Comparison of ENCODE assay signal across 25 mouse cellular contexts in genomic region chr11:100718866-100719265, GRCm38 (mm10). TPM values are rescaled to one million over a fixed set of nuclear protein-coding genes. Genes with fewer than 3 reads are reported as not detected.
DNase-seq lines count a peak whose midpoint lies in the region; ATAC-seq and TF ChIP-seq lines count a peak whose summit lies in the region.
"Had no signal": no experiment of that assay in that cellular context is flagged by ENCODE, and none has a peak within 500 bp of the region (broad histone marks: within the 10 kb centered on the region; RNA-seq: fewer than 3 reads in every experiment).

No protein-coding gene starts in this region.

- TF ChIP-seq CTCF in intestine, postnatal 0 days (IDR thresholded peaks at IDR 0.05; ENCODE audit: low read depth): no peak
- TF ChIP-seq CTCF in layer of hippocampus, adult 2 months (conservative IDR thresholded peaks at IDR 0.05): no peak
- no peak for TF ChIP-seq CTCF in olfactory bulb, adult 2 months (IDR thresholded peaks at IDR 0.05; ENCODE audit: insufficient read depth, low read depth, low read length)

- WGBS in intestine, postnatal 0 days: 85% methylated on average over 4 of the region's 4 CpGs
- WGBS in intestine, embryonic 15.5 days: 88% methylated on average over 4 of the region's 4 CpGs
- 85% methylated on average over 4 of the region's 4 CpGs for WGBS in embryonic facial prominence, embryonic 14.5 days
- 56% methylated on average over 4 of the region's 4 CpGs for WGBS in olfactory bulb, adult 2 months

- no peak overlapping the region for H3K4me3 ChIP-seq in intestine, postnatal 0 days (ENCODE audit: low read depth, low read length)
- H3K4me3 ChIP-seq in intestine, embryonic 15.5 days (replicated peaks): no peak overlapping the region
- H3K4me3 ChIP-seq in layer of hippocampus, adult 2 months: no peak overlapping the region
- no peak overlapping the region for H3K4me3 ChIP-seq in embryonic facial prominence, embryonic 14.5 days (ENCODE audit: low read depth, low read length)
- no peak overlapping the region for H3K4me3 ChIP-seq in olfactory bulb, adult 2 months (ENCODE audit: insufficient read depth, low read depth, low read length)
- H3K4me3 ChIP-seq: embryonic facial prominence, embryonic 12.5 days; forebrain, embryonic 10.5 days; heart, embryonic 15.5 days; hindbrain, embryonic 13.5 days; limb, embryonic 10.5 days; midbrain, embryonic 12.5 days had no signal

- H3K4me1 ChIP-seq in intestine, postnatal 0 days (replicated peaks; ENCODE audit: control insufficient read depth, insufficient read depth, low read length): peaks cover 12% of the 10 kb centered on the region; the same call in 1 of the 2 replicates
- H3K4me1 ChIP-seq in intestine, embryonic 15.5 days (replicated peaks): peaks cover 20% of the 10 kb centered on the region
- H3K4me1 ChIP-seq in embryonic facial prominence, embryonic 14.5 days (ENCODE audit: control insufficient read depth, insufficient read depth, low read length): peaks cover 6% of the 10 kb centered on the region
- H3K4me1 ChIP-seq in olfactory bulb, adult 2 months (ENCODE audit: control insufficient read depth, insufficient read depth, low read length): peaks cover 50% of the 10 kb centered on the region

- no peak for DNase-seq in layer of hippocampus, adult 2 months (ENCODE audit: low spot score in 2 of 2)
- no peak for DNase-seq in layer of hippocampus, adult 8-10 months (ENCODE audit: low spot score in 2 of 2)
- no peak for DNase-seq in embryonic facial prominence, embryonic 14.5 days (ENCODE audit: low spot score)
- DNase-seq: cerebellum, adult 9-10 months; thymus, postnatal 25 days had no signal

- peak; percentile 3; the same call in 1 of the 2 replicates for ATAC-seq in intestine, postnatal 0 days
- no peak for ATAC-seq in intestine, embryonic 15.5 days
- no peak for ATAC-seq in embryonic facial prominence, embryonic 14.5 days (ENCODE audit: low read depth)
- ATAC-seq in erythroid progenitor cell, adult 5-6 weeks (replicated peaks; ENCODE audit: low FRiP score, poor library complexity, severe bottlenecking): no peak
- ATAC-seq: inflammation-experienced regulatory T-cells, adult 6 months had no signal

- 0 out of 2 replicates have a peak overlapping the region, but pooled peaks have one; percentile 7 for H3K9ac ChIP-seq in intestine, postnatal 0 days (ENCODE audit: low read depth, low read length)
- H3K9ac ChIP-seq in intestine, embryonic 15.5 days: no peak overlapping the region
- H3K9ac ChIP-seq in embryonic facial prominence, embryonic 14.5 days (ENCODE audit: low read depth, low read length): no peak overlapping the region
- H3K9ac ChIP-seq: embryonic facial prominence, embryonic 12.5 days; heart, embryonic 15.5 days; hindbrain, embryonic 13.5 days; midbrain, embryonic 12.5 days had no signal

- peak overlapping the region; percentile 80 for H3K27ac ChIP-seq in intestine, postnatal 0 days (ENCODE audit: low read depth, low read length)
- H3K27ac ChIP-seq in intestine, embryonic 15.5 days: no peak overlapping the region
- H3K27ac ChIP-seq in layer of hippocampus, adult 2 months: peak overlapping the region; percentile 87; the same call in 1 of the 2 replicates
- H3K27ac ChIP-seq in embryonic facial prominence, embryonic 14.5 days (replicated peaks; ENCODE audit: low read depth, low read length): peak overlapping the region; percentile 44; the same call in 1 of the 2 replicates
- H3K27ac ChIP-seq in olfactory bulb, adult 2 months (ENCODE audit: insufficient read depth, low read depth, low read length): peak overlapping the region; percentile 81
- H3K27ac ChIP-seq: embryonic facial prominence, embryonic 12.5 days; forebrain, embryonic 10.5 days; heart, embryonic 15.5 days; limb, embryonic 10.5 days; midbrain, embryonic 12.5 days had no signal

- no peaks in the 10 kb centered on the region for H3K9me3 ChIP-seq in intestine, postnatal 0 days (ENCODE audit: control insufficient read depth)
- no peaks in the 10 kb centered on the region for H3K9me3 ChIP-seq in intestine, embryonic 15.5 days
- no peaks in the 10 kb centered on the region for H3K9me3 ChIP-seq in embryonic facial prominence, embryonic 14.5 days (ENCODE audit: control insufficient read depth, low read length)
- H3K9me3 ChIP-seq: embryonic facial prominence, embryonic 12.5 days; forebrain, embryonic 10.5 days; heart, embryonic 15.5 days; hindbrain, embryonic 13.5 days; limb, embryonic 10.5 days; midbrain, embryonic 12.5 days had no signal

- H3K4me2 ChIP-seq in intestine, postnatal 0 days (replicated peaks; ENCODE audit: low read depth): no peak overlapping the region
- no peak overlapping the region for H3K4me2 ChIP-seq in intestine, embryonic 15.5 days (replicated peaks)
- H3K4me2 ChIP-seq in embryonic facial prominence, embryonic 14.5 days (ENCODE audit: low read depth, low read length): no peak overlapping the region
- H3K4me2 ChIP-seq: embryonic facial prominence, embryonic 12.5 days; heart, embryonic 15.5 days; hindbrain, embryonic 13.5 days; midbrain, embryonic 12.5 days had no signal

- peaks cover 50% of the 10 kb centered on the region for H3K36me3 ChIP-seq in intestine, postnatal 0 days (ENCODE audit: control insufficient read depth, insufficient read depth)
- peaks cover 23% of the 10 kb centered on the region for H3K36me3 ChIP-seq in intestine, embryonic 15.5 days
- peaks cover 47% of the 10 kb centered on the region for H3K36me3 ChIP-seq in embryonic facial prominence, embryonic 14.5 days (ENCODE audit: control insufficient read depth, insufficient read depth, low read length)

- H3K27me3 ChIP-seq in intestine, postnatal 0 days (replicated peaks; ENCODE audit: control insufficient read depth, insufficient read depth, low read length): no peaks in the 10 kb centered on the region
- H3K27me3 ChIP-seq in intestine, embryonic 15.5 days (replicated peaks): no peaks in the 10 kb centered on the region
- no peaks in the 10 kb centered on the region for H3K27me3 ChIP-seq in embryonic facial prominence, embryonic 14.5 days (replicated peaks; ENCODE audit: control insufficient read depth, insufficient read depth, low read length)
- H3K27me3 ChIP-seq: embryonic facial prominence, embryonic 12.5 days; heart, embryonic 15.5 days; hindbrain, embryonic 13.5 days had no signal

- TF ChIP-seq POLR2A in olfactory bulb, adult 2 months (IDR thresholded peaks at IDR 0.05; ENCODE audit: insufficient read depth, low read depth, low read length): no peak

RNA-seq across cellular contexts. Expression of gene Hspb9, which starts 5.2 kb away (rescaled TPM):
- 0.44 and 0.65 TPM in 2 replicates for polyA plus RNA-seq in intestine, postnatal 0 days (2015; fragmentation: Nextera tagmentation; extraction: Ambion mirVana)
- 0.40 and 0.54 TPM in 2 replicates for polyA plus RNA-seq in intestine, embryonic 15.5 days (2015; fragmentation: Nextera tagmentation; extraction: Ambion mirVana)
- not detected for total RNA-seq in layer of hippocampus, adult 2 months (2021)
- total RNA-seq in layer of hippocampus, adult 8-10 months (2022): not detected
- 0.34 TPM in 1 of 2 replicates, not detected in the other for polyA plus RNA-seq in embryonic facial prominence, embryonic 14.5 days (2014; fragmentation: Nextera tagmentation; extraction: Ambion mirVana)
- polyA plus RNA-seq in olfactory bulb, adult 2 months (2012; ENCODE audit: insufficient read depth, insufficient read length, low replicate concordance, missing spikeins): not detected in 2 replicates
- total RNA-seq in erythroid progenitor cell, adult 5-6 weeks (2015; ENCODE audit: low replicate concordance): not detected in 2 replicates
- not detected in 2 replicates for total RNA-seq in erythroid progenitor cell, adult 5-6 weeks (2017; ENCODE audit: low replicate concordance)
- total RNA-seq: adrenal gland, adult 18-20 months; common myeloid progenitor, adult 5-6 weeks; gastrocnemius, adult 18-20 months; granulocyte monocyte progenitor cell, adult 5-6 weeks; left cerebral cortex, adult 18-20 months; liver, adult 2 months; monocyte, adult 5-6 weeks had no signal
- polyA plus RNA-seq: embryonic facial prominence, embryonic 12.5 days; heart, embryonic 15.5 days; hindbrain, embryonic 13.5 days; liver, adult 2 months; lung, embryonic 16.5 days; neural tube, embryonic 11.5 days had no signal

RNA-seq across cellular contexts. Expression of gene Kat2a, which starts 6.6 kb away (rescaled TPM):
- polyA plus RNA-seq in intestine, postnatal 0 days (2015; fragmentation: Nextera tagmentation; extraction: Ambion mirVana): 11.8 and 12.3 TPM in 2 replicates
- 48.2 and 51.9 TPM in 2 replicates for polyA plus RNA-seq in intestine, embryonic 15.5 days (2015; fragmentation: Nextera tagmentation; extraction: Ambion mirVana)
- 10 to 100 TPM; 55.4 to 57.8 TPM for total RNA-seq in layer of hippocampus, adult 2 months (2021)
- total RNA-seq in layer of hippocampus, adult 8-10 months (2022): 10 to 100 TPM; 50.9 to 62.0 (median 58.0) TPM
- polyA plus RNA-seq in embryonic facial prominence, embryonic 14.5 days (2014; fragmentation: Nextera tagmentation; extraction: Ambion mirVana): 50.6 and 52.9 TPM in 2 replicates
- polyA plus RNA-seq in olfactory bulb, adult 2 months (2012; ENCODE audit: insufficient read depth, insufficient read length, low replicate concordance, missing spikeins): not detected in 2 replicates
- total RNA-seq in erythroid progenitor cell, adult 5-6 weeks (2015; ENCODE audit: low replicate concordance): 2.5 and 11.2 TPM in 2 replicates
- total RNA-seq in erythroid progenitor cell, adult 5-6 weeks (2017; ENCODE audit: low replicate concordance): 1.9 and 2.6 TPM in 2 replicates

RNA-seq across cellular contexts. Expression of gene Dhx58, which starts 14.8 kb away (rescaled TPM):
- 9.8 and 10.0 TPM in 2 replicates for polyA plus RNA-seq in intestine, postnatal 0 days (2015; fragmentation: Nextera tagmentation; extraction: Ambion mirVana)
- polyA plus RNA-seq in intestine, embryonic 15.5 days (2015; fragmentation: Nextera tagmentation; extraction: Ambion mirVana): 2.7 and 3.2 TPM in 2 replicates
- 1 to 10 TPM; 1.6 to 2.3 TPM for total RNA-seq in layer of hippocampus, adult 2 months (2021)
- total RNA-seq in layer of hippocampus, adult 8-10 months (2022): 1 to 10 TPM; 2.7 to 5.3 (median 3.4) TPM
- polyA plus RNA-seq in embryonic facial prominence, embryonic 14.5 days (2014; fragmentation: Nextera tagmentation; extraction: Ambion mirVana): 1.7 and 2.0 TPM in 2 replicates
- polyA plus RNA-seq in olfactory bulb, adult 2 months (2012; ENCODE audit: insufficient read depth, insufficient read length, low replicate concordance, missing spikeins): not detected in 2 replicates
- 6.8 and 7.5 TPM in 2 replicates for total RNA-seq in erythroid progenitor cell, adult 5-6 weeks (2015; ENCODE audit: low replicate concordance)
- 17.8 and 26.2 TPM in 2 replicates for total RNA-seq in erythroid progenitor cell, adult 5-6 weeks (2017; ENCODE audit: low replicate concordance)

RNA-seq across cellular contexts. Expression of gene Rab5c, which starts 19.1 kb away (rescaled TPM):
- polyA plus RNA-seq in intestine, postnatal 0 days (2015; fragmentation: Nextera tagmentation; extraction: Ambion mirVana): 62.2 and 62.7 TPM in 2 replicates
- polyA plus RNA-seq in intestine, embryonic 15.5 days (2015; fragmentation: Nextera tagmentation; extraction: Ambion mirVana): 26.1 and 26.3 TPM in 2 replicates
- 100 to 1,000 TPM; 137 to 148 TPM for total RNA-seq in layer of hippocampus, adult 2 months (2021)
- total RNA-seq in layer of hippocampus, adult 8-10 months (2022): 100 to 1,000 TPM; 134 to 163 (median 148) TPM
- polyA plus RNA-seq in embryonic facial prominence, embryonic 14.5 days (2014; fragmentation: Nextera tagmentation; extraction: Ambion mirVana): 70.7 and 73.9 TPM in 2 replicates
- polyA plus RNA-seq in olfactory bulb, adult 2 months (2012; ENCODE audit: insufficient read depth, insufficient read length, low replicate concordance, missing spikeins): not detected in 2 replicates
- total RNA-seq in erythroid progenitor cell, adult 5-6 weeks (2015; ENCODE audit: low replicate concordance): 99.8 and 136 TPM in 2 replicates
- 80.2 and 110 TPM in 2 replicates for total RNA-seq in erythroid progenitor cell, adult 5-6 weeks (2017; ENCODE audit: low replicate concordance)

RNA-seq across cellular contexts. Expression of gene Zfp385c, which starts 26.6 kb away (rescaled TPM):
- polyA plus RNA-seq in intestine, postnatal 0 days (2015; fragmentation: Nextera tagmentation; extraction: Ambion mirVana): 0.09 and 0.20 TPM in 2 replicates
- polyA plus RNA-seq in intestine, embryonic 15.5 days (2015; fragmentation: Nextera tagmentation; extraction: Ambion mirVana): 0.11 TPM in 2 replicates
- total RNA-seq in layer of hippocampus, adult 2 months (2021): under 1 TPM; 0.20 to 0.67 TPM
- total RNA-seq in layer of hippocampus, adult 8-10 months (2022): under 1 TPM in 3 of 4 experiments, not detected in 1; 0.16 to 0.41 (median 0.18) TPM
- 1.7 TPM in 2 replicates for polyA plus RNA-seq in embryonic facial prominence, embryonic 14.5 days (2014; fragmentation: Nextera tagmentation; extraction: Ambion mirVana)
- not detected in 2 replicates for polyA plus RNA-seq in olfactory bulb, adult 2 months (2012; ENCODE audit: insufficient read depth, insufficient read length, low replicate concordance, missing spikeins)
- total RNA-seq in erythroid progenitor cell, adult 5-6 weeks (2015; ENCODE audit: low replicate concordance): not detected in 2 replicates
- total RNA-seq in erythroid progenitor cell, adult 5-6 weeks (2017; ENCODE audit: low replicate concordance): not detected in 2 replicates
- total RNA-seq: common myeloid progenitor, adult 5-6 weeks; granulocyte monocyte progenitor cell, adult 5-6 weeks; liver, adult 2 months had no signal
- polyA plus RNA-seq: inflammation-experienced regulatory T-cells, adult 6 months; liver, adult 2 months; neural tube, embryonic 11.5 days had no signal

Comparison
In these comparisons a context has a peak if more than half of its experiments do, and no peak if none do; other contexts are left out.
1. RNA of gene Kat2a, which starts 6.6 kb away (polyA plus RNA-seq): 48.2 to 51.9 TPM in intestine, embryonic 15.5 days, 50.6 to 52.9 TPM in embryonic facial prominence, embryonic 14.5 days and 11.8 to 12.3 TPM in intestine, postnatal 0 days; not detected in olfactory bulb, adult 2 months; every median in the first group is over 10 times any median in the second.